Mouse (Mus musculus): ENCODE measurements at regions not wholly inside any gene's neighbourhood (a gene's known extent, or its start where the extent isn't known, plus 50 kb on each side); places are given as distances from the start of the nearest gene placed in this dataset.
A peak's percentile ranks its signal among the peaks of the same experiment; 100 is the strongest.

DNA sequence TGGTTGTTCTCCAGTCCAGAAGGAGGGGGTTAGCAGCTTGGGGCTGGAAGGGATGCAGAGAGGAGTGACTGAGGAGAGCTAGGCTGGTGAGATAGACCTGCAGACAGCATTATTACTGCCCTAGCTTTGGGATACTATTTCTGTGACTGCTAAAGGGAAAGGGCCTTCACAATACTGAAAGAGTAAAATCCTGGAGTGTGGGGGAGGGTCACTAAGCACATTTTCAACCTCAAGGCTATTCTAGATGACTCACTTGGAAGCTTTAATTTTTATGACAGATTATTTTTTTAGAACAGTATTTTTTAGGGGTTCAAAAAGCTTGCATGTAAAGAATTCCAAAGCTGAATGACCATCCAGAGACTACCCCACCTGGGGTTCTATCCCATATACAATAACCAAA is 195.0 kb upstream of the Lpp start:
- no peak for ATAC-seq (replicated peaks; ENCODE audit: insufficient number of reproducible peaks, low FRiP score, low TSS enrichment, poor library complexity, severe bottlenecking)

- ATAC-seq (replicated peaks; ENCODE audit: insufficient number of reproducible peaks, low FRiP score, low TSS enrichment, poor library complexity, severe bottlenecking): no peak
Observed at GRCm38 (mm10) chr16:24197618-24198017, 195.7 kb upstream of the Lpp start.

GRCm38 (mm10) chr16:24193945-24194344 is 199.4 kb upstream of the Lpp start:
- ATAC-seq (replicated peaks; ENCODE audit: insufficient number of reproducible peaks, low FRiP score, low TSS enrichment, poor library complexity, severe bottlenecking): peak; percentile 37

- ATAC-seq (replicated peaks; ENCODE audit: insufficient number of reproducible peaks, low FRiP score, low TSS enrichment, poor library complexity, severe bottlenecking): peak; percentile 84
Observed at GRCm38 (mm10) chr16:24193251-24193873, 199.9 kb upstream of the Lpp start.

DNA sequence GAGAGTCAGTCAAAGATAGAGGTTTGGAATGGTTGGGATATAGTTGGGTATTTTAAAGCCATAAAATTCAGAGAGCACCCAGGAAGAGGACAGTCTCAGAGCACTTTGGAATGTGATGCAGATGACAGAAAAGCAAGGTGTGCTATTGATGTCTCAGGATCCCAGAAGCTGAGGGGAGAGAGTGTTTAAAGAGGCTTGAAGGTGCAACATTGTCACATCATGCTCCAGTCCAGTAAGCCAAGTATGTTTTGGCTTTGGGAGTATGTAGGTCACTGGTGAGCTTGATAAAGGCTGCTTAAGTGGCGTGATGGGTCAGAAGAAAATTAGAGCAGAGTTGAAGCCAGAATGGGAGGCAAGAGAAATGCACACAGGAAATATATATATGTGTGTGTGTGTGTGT is 201.3 kb upstream of the Lpp start:
- ATAC-seq (replicated peaks; ENCODE audit: insufficient number of reproducible peaks, low FRiP score, low TSS enrichment, poor library complexity, severe bottlenecking): no peak

DNA sequence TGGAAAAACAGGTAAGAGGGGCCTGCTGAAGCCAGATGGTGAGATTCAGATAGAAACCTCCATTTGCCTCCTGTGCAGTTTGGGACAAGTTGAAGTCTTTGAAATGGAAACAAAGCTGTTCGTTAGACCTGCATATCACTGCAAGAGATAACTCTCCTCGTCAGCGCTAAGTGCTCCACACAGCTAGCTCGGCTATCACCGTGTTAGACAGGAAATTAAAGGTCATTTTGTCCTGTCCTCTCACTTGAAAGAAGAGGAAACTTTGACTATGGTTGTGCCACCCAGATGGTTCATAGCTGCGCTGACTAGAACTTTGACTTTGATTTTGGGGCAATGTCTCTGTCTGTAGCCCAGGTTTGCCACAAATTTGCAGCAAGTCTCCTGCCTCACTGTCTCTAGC is 198.5 kb upstream of the Bcl6 start:
- 0 out of 2 replicates have a peak, but pooled peaks have one; percentile 25 for ATAC-seq (replicated peaks; ENCODE audit: insufficient number of reproducible peaks, low FRiP score, low TSS enrichment, poor library complexity, severe bottlenecking)

DNA sequence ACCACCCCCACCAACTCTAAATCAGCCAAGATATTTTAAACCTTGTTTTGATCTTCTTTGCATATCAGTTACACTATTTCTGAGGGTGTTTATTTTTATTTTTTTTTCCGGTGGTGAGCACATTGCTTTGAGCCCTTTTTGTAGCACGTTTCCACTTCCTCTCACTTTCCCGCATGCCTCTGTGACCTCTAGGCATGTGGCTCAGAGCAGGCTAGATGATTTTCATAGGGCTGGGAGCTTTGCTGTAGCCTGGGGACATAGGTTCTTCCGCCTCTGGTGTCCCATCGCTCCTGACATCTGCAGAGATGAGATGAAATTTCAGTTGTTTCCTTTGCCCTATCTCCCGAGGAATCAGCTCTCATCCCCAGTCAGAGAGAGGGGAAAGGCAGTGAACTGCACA is 197.3 kb upstream of the Bcl6 start:
- ATAC-seq (replicated peaks; ENCODE audit: insufficient number of reproducible peaks, low FRiP score, low TSS enrichment, poor library complexity, severe bottlenecking): peak; percentile 50; the same call in 1 of the 2 replicates

DNA sequence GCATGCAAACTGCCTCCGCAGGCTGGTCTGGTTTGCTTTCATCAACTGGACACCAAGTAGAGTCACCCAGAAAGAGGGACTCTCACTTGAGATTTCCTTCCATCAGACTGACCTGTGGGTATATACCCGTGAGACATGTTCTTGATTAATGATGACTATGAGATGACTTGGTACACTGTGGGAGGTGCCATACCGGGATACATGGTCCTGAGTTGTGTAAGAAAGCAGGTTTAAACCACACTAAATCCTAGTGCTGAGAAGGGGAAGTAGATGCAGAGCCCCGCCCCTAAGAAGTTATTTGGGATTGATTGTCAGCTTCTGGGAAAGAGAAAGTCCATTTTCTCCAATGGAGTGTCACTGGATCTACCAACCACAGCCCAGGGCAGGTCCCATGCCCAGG is 196.2 kb upstream of the Bcl6 start:
- no peak for ATAC-seq (replicated peaks; ENCODE audit: insufficient number of reproducible peaks, low FRiP score, low TSS enrichment, poor library complexity, severe bottlenecking)

DNA sequence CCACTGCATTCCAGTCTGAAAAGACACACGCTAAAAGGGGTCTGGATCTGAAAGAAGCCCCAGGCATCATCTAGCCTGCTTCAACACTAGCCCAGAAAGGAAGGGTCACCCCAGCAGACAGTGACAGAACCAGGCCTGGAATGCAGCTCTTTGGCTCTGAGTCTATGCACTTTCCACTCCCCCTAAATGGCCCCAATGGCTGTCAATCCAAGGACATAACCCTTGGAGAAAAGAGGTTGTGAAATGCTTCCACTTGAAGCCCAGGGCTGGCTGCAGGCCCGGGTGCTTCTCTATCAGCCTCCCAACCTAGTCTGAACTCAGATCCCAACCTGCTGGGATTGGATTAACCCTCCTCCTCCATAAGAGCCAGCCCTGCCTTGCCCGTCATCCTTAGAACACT is 194.6 kb upstream of the Bcl6 start:
- no peak for ATAC-seq (replicated peaks; ENCODE audit: insufficient number of reproducible peaks, low FRiP score, low TSS enrichment, poor library complexity, severe bottlenecking)

- no peak for ATAC-seq (replicated peaks; ENCODE audit: insufficient number of reproducible peaks, low FRiP score, low TSS enrichment, poor library complexity, severe bottlenecking)
Observed at GRCm38 (mm10) chr16:24181388-24181787, 192.7 kb upstream of the Bcl6 start.

- no peak for ATAC-seq (replicated peaks; ENCODE audit: insufficient number of reproducible peaks, low FRiP score, low TSS enrichment, poor library complexity, severe bottlenecking)
Observed at GRCm38 (mm10) chr16:24180666-24181065, 192.0 kb upstream of the Bcl6 start.

GRCm38 (mm10) chr16:24177564-24177963 is 188.9 kb upstream of the Bcl6 start:
- ATAC-seq (replicated peaks; ENCODE audit: insufficient number of reproducible peaks, low FRiP score, low TSS enrichment, poor library complexity, severe bottlenecking): no peak

- no peak for ATAC-seq (replicated peaks; ENCODE audit: insufficient number of reproducible peaks, low FRiP score, low TSS enrichment, poor library complexity, severe bottlenecking)
Observed at GRCm38 (mm10) chr16:24177131-24177530, 188.5 kb upstream of the Bcl6 start.

GRCm38 (mm10) chr16:24176057-24176456 is 187.4 kb upstream of the Bcl6 start:
- no peak for ATAC-seq (replicated peaks; ENCODE audit: insufficient number of reproducible peaks, low FRiP score, low TSS enrichment, poor library complexity, severe bottlenecking)

DNA sequence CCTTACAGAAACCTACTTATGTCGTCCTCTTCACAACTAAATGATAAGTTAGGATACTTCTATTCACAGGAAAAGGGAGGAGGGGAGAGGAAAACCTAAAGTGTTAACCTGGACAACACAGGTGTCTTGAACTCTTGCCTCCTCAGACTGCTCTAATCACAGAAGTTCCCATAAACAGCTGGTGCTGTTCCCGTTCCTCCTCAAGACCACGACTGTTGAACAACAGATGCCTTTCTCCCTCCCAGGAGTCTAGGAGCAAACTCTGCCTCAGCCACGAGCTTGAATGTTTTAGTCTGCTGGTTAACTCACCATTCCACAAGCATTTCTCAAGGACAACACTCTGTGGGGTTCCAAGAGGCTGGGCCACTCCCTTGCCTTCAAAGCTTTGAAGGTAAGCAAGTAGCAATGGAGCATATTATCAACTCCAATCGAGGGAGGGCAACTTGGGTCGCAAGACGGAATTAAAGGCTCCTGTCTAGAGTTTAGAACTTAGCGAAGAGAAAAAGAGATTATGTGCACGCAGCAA is 186.6 kb upstream of the Bcl6 start:
- no peak for ATAC-seq (replicated peaks; ENCODE audit: insufficient number of reproducible peaks, low FRiP score, low TSS enrichment, poor library complexity, severe bottlenecking)

DNA sequence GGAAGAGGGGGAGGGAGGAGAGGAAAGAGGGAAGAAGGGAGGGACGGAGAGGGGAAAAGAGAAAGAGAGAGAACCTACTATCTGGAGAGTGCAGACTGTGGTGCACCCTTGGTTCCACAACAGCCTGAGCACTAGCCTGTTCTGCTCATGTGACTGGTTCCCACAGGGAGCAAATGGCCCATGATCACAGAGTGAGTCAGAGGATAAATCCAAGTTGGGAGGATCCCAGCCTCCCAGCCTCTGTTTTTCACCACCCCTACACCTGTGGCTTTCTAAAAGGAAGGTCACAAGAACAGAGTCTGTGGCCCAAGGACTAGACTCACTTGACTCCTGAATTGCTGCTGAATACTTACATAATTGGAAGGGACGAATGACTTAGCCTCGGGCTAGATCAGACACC is 185.9 kb upstream of the Bcl6 start:
- ATAC-seq (replicated peaks; ENCODE audit: insufficient number of reproducible peaks, low FRiP score, low TSS enrichment, poor library complexity, severe bottlenecking): no peak

DNA sequence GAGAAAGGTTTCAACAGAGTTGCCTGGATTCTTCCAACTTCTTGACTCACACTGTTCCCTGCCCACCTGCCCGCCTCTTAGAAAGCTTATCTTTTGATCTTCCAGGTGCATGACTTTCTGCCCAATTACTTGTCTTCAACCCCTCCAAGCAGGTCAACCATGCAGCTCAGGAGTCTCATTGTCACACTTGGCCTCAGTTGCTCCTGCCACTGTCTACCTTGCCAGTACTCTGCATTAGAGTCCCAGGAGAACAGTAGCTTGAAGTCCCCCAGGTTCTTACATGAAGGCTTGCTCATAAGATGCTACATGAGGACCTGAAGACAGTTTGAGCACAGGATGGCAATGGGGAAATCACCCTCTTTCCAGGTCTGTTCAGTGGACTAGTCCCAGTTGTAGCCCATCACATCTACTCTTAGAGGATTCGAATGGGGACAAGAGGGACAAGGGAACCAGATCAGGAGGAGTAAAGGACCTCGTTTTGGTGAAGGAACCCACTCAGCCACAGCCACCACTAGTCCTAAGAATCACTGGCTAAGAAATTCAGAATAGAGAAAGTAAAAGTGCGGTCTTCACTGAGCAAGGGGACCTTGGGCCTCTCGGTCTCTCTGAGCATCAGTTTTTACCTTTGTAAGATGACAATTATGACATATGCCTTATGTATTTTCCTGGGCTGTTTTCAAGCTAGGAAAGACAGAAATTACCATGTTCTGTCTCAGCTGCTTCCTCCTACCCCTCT is 185.3 kb upstream of the Bcl6 start:
- ATAC-seq (replicated peaks; ENCODE audit: insufficient number of reproducible peaks, low FRiP score, low TSS enrichment, poor library complexity, severe bottlenecking): no peak

GRCm38 (mm10) chr16:24172653-24173052 is 184.0 kb upstream of the Bcl6 start:
- no peak for ATAC-seq (replicated peaks; ENCODE audit: insufficient number of reproducible peaks, low FRiP score, low TSS enrichment, poor library complexity, severe bottlenecking)

GRCm38 (mm10) chr16:24172065-24172464 is 183.4 kb upstream of the Bcl6 start:
- no peak for ATAC-seq (replicated peaks; ENCODE audit: insufficient number of reproducible peaks, low FRiP score, low TSS enrichment, poor library complexity, severe bottlenecking)

GRCm38 (mm10) chr16:24171161-24171560 is 182.5 kb upstream of the Bcl6 start:
- ATAC-seq (replicated peaks; ENCODE audit: insufficient number of reproducible peaks, low FRiP score, low TSS enrichment, poor library complexity, severe bottlenecking): no peak
